Mouse (Mus musculus): ENCODE data around the gene Celf2. TPM values are rescaled to one million over a fixed set of nuclear protein-coding genes. Genes with fewer than 3 reads are reported as not detected.

Celf2 gene
- total RNA-seq, 2 experiments from 2014 or later: 16.2 to 22.7 TPM

GRCm38 (mm10) chr2:7060490-7061105, 448.8 kb downstream of the Celf2 start:
- ATAC-seq (replicated peaks; ENCODE audit: low FRiP score, low TSS enrichment, poor library complexity, severe bottlenecking): no peak

GRCm38 (mm10) chr2:7056401-7056800, 453.0 kb downstream of the Celf2 start:
- no peak for ATAC-seq (replicated peaks; ENCODE audit: low FRiP score, low TSS enrichment, poor library complexity, severe bottlenecking)

GRCm38 (mm10) chr2:7055958-7056357, 453.4 kb downstream of the Celf2 start:
- no peak for ATAC-seq (replicated peaks; ENCODE audit: low FRiP score, low TSS enrichment, poor library complexity, severe bottlenecking)

- ATAC-seq (replicated peaks; ENCODE audit: low FRiP score, low TSS enrichment, poor library complexity, severe bottlenecking): no peak
Measured at GRCm38 (mm10) chr2:7051090-7051489, 458.3 kb downstream of the Celf2 start.

GRCm38 (mm10) chr2:7046155-7046554, 463.2 kb downstream of the Celf2 start:
- ATAC-seq (replicated peaks; ENCODE audit: low FRiP score, low TSS enrichment, poor library complexity, severe bottlenecking): no peak

GRCm38 (mm10) chr2:7045531-7045930, 463.8 kb downstream of the Celf2 start:
- ATAC-seq (replicated peaks; ENCODE audit: low FRiP score, low TSS enrichment, poor library complexity, severe bottlenecking): no peak

- no peak for ATAC-seq (replicated peaks; ENCODE audit: low FRiP score, low TSS enrichment, poor library complexity, severe bottlenecking)
Measured at GRCm38 (mm10) chr2:7043770-7044459, 465.4 kb downstream of the Celf2 start.

GRCm38 (mm10) chr2:7040940-7041339, 468.4 kb downstream of the Celf2 start:
- ATAC-seq (replicated peaks; ENCODE audit: low FRiP score, low TSS enrichment, poor library complexity, severe bottlenecking): no peak

- ATAC-seq (replicated peaks; ENCODE audit: low FRiP score, low TSS enrichment, poor library complexity, severe bottlenecking): no peak
Measured at GRCm38 (mm10) chr2:7038991-7039390, 470.4 kb downstream of the Celf2 start.

- no peak for ATAC-seq (replicated peaks; ENCODE audit: low FRiP score, low TSS enrichment, poor library complexity, severe bottlenecking)
Measured at GRCm38 (mm10) chr2:7031389-7031788, 478.0 kb downstream of the Celf2 start.

- no peak for ATAC-seq (replicated peaks; ENCODE audit: low FRiP score, low TSS enrichment, poor library complexity, severe bottlenecking)
Measured at GRCm38 (mm10) chr2:7026737-7027136, 482.6 kb downstream of the Celf2 start.

GRCm38 (mm10) chr2:7025594-7025993, 483.8 kb downstream of the Celf2 start:
- ATAC-seq (replicated peaks; ENCODE audit: low FRiP score, low TSS enrichment, poor library complexity, severe bottlenecking): no peak

GRCm38 (mm10) chr2:7022184-7022583, 487.2 kb downstream of the Celf2 start:
- ATAC-seq (replicated peaks; ENCODE audit: low FRiP score, low TSS enrichment, poor library complexity, severe bottlenecking): no peak

- no peak for ATAC-seq (replicated peaks; ENCODE audit: low FRiP score, low TSS enrichment, poor library complexity, severe bottlenecking)
Measured at GRCm38 (mm10) chr2:7017384-7018113, 491.8 kb downstream of the Celf2 start.

- no peak for ATAC-seq (replicated peaks; ENCODE audit: low FRiP score, low TSS enrichment, poor library complexity, severe bottlenecking)
Measured at GRCm38 (mm10) chr2:7013126-7013525, 496.2 kb downstream of the Celf2 start.

GRCm38 (mm10) chr2:7006816-7007215, 502.5 kb downstream of the Celf2 start:
- no peak for ATAC-seq (replicated peaks; ENCODE audit: low FRiP score, low TSS enrichment, poor library complexity, severe bottlenecking)

GRCm38 (mm10) chr2:7001967-7002366, 507.4 kb downstream of the Celf2 start:
- no peak for ATAC-seq (replicated peaks; ENCODE audit: low FRiP score, low TSS enrichment, poor library complexity, severe bottlenecking)

- ATAC-seq (replicated peaks; ENCODE audit: low FRiP score, low TSS enrichment, poor library complexity, severe bottlenecking): no peak
Measured at GRCm38 (mm10) chr2:6991010-6991421, 518.3 kb downstream of the Celf2 start.

- no peak for ATAC-seq (replicated peaks; ENCODE audit: low FRiP score, low TSS enrichment, poor library complexity, severe bottlenecking)
Measured at GRCm38 (mm10) chr2:6985706-6986105, 523.7 kb downstream of the Celf2 start.

GRCm38 (mm10) chr2:6983902-6984301, 525.5 kb downstream of the Celf2 start:
- ATAC-seq (replicated peaks; ENCODE audit: low FRiP score, low TSS enrichment, poor library complexity, severe bottlenecking): no peak

GRCm38 (mm10) chr2:6976300-6976699, 533.1 kb downstream of the Celf2 start:
- ATAC-seq (replicated peaks; ENCODE audit: low FRiP score, low TSS enrichment, poor library complexity, severe bottlenecking): no peak

Measured in megakaryocyte-erythroid progenitor cell, adult 5-6 weeks (primary cell).